Mouse (Mus musculus) brown adipose tissue, adult 24 weeks (tissue): Measurements from ENCODE around the gene Mtx3. TPM values are rescaled to one million over a fixed set of nuclear protein-coding genes. Genes with fewer than 3 reads are reported as not detected.

ENCODE experiments used
- H3K27ac ChIP-seq: fragments of 200-500 bp; replicated peaks from 2 replicates; pipeline ENCODE4 v1.5.1; 2012; ENCODE audit warnings: low read depth, mild to moderate bottlenecking, low read length
- H3K4me1 ChIP-seq: fragments of 200-500 bp; 2 replicates; pipeline ENCODE4 v1.6.1; 2012; ENCODE audit warnings: low read length, mixed read lengths; ENCODE audit not compliant: control insufficient read depth, insufficient read depth, insufficient read length
- H3K4me3 ChIP-seq: fragments of 200-500 bp; 2 replicates; pipeline ENCODE4 v1.5.1; 2012; ENCODE audit warnings: low read depth, mild to moderate bottlenecking, low read length, moderate library complexity; ENCODE audit not compliant: insufficient read depth
- polyA plus RNA-seq: library from polyadenylated mRNA; stranded (reverse); fragments of >200 nt; gene quantifications from 2 replicates; pipeline ENCODE4 v1.2.4, GENCODE M21; 2012; ENCODE audit not compliant: missing spikeins, insufficient read depth, insufficient read length

Gene Mtx3
- polyA plus RNA-seq, 1 experiment, result 19.6 TPM

DNA sequence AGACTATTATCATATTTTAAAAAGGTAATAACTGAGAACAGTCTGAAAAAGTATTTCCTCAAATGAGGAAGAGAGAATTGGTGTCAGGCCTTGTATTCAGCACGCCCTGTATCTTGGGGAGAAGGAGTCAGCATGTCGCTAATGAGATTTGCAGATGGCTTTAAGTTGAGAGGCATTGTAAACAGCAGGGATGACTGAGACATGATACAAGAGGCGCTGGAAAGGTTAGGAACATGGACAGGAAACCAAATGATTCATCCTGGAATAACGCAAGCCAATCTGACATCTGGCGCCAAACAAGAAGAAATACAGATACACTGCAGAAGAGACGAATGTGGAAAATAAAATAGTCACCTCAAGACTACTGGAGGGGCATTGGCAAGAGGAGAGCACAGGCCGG, 20.8 kb downstream of the Mtx3 start:
- Histone ChIP-seq H3K4me1 (peaks cover 3% of the 10 kb centered on the region; the same call in 1 of the 2 replicates), H3K27ac (no peak overlapping the region), H3K4me3 (no peak overlapping the region)

DNA sequence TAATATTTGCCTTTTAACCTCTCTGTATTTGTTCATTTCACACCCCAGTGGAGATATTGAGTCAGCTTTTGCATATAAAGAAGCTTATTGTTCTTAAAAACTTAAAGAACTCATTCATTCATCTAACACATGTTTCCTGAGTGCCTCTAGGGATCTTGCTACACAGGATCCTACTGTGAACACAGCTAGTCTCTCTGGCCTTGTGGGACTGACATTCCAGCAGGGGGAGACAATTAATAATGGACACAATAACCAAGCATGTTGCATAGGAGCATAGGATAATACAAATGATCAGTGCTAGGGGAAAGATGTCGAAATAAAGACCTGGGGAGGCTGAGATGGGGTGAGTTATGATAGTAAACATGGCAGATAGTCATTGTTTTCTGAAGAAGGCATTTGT, 22.1 kb downstream of the Mtx3 start:
- no peak overlapping the region for H3K27ac ChIP-seq
- peaks cover 3% of the 10 kb centered on the region; the same call in 1 of the 2 replicates for H3K4me1 ChIP-seq

GRCm38 (mm10) chr13:92879514-92879913, 35.0 kb downstream of the Mtx3 start:
- no peak overlapping the region for H3K27ac ChIP-seq
- H3K4me1 ChIP-seq, result no peaks in the 10 kb centered on the region
- no peak overlapping the region for H3K4me3 ChIP-seq

More for the DNA sequence above, 22.1 kb downstream of the Mtx3 start:
- H3K4me3 ChIP-seq, result no peak overlapping the region

DNA sequence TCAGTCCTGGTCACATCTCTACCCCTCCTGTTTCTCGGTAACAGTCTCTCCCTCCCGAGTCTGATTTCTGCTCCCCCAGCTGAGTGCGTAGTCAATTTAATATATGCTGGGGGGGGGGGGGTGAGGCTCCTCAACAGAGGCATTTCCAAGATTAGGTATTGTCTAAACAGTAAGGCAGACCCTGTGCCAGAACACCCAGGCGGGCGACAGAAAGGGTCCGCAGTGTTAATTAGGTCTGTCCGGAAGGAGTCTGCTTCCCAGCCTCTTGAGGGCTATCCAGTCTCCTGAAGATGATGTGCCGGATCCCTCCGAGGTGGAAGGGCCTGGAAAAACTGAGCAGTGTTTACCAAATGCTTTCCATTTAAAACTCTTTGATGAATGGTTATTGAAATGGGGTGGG, 35.4 kb downstream of the Mtx3 start:
- H3K4me3 ChIP-seq, result no peak overlapping the region
- no peak overlapping the region for H3K27ac ChIP-seq
- no peaks in the 10 kb centered on the region for H3K4me1 ChIP-seq

DNA sequence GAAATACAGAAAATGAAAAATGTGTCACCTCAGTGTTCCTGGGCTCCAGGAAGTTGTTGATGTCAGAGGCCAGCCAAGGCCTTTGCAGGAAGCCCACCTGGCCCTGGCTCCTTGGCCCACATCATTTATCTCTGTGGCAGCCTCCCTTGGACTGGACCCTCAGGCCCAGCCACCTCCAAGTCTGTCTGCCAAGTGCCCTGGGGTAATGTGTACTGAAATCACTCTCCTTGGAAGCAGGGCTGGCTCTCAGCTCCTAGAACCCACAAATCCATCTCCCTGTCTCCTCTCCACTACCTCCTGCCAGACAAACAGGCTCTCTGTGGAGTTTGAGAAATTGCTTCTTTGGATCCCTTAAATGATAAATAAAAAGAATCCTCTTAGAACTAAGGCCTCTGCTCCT, 36.0 kb downstream of the Mtx3 start:
- Histone ChIP-seq H3K4me3 (no peak overlapping the region), H3K27ac (no peak overlapping the region), H3K4me1 (no peaks in the 10 kb centered on the region)

- Histone ChIP-seq H3K4me3 (no peak overlapping the region), H3K27ac (no peak overlapping the region), H3K4me1 (no peaks in the 10 kb centered on the region)
These were observed 37.9 kb downstream of the Mtx3 start for GRCm38 (mm10) chr13:92882271-92882985.

GRCm38 (mm10) chr13:92882986-92883720, 38.6 kb downstream of the Mtx3 start:
- no peak overlapping the region for H3K4me3 ChIP-seq
- H3K27ac ChIP-seq, result no peak overlapping the region
- no peaks in the 10 kb centered on the region for H3K4me1 ChIP-seq

DNA sequence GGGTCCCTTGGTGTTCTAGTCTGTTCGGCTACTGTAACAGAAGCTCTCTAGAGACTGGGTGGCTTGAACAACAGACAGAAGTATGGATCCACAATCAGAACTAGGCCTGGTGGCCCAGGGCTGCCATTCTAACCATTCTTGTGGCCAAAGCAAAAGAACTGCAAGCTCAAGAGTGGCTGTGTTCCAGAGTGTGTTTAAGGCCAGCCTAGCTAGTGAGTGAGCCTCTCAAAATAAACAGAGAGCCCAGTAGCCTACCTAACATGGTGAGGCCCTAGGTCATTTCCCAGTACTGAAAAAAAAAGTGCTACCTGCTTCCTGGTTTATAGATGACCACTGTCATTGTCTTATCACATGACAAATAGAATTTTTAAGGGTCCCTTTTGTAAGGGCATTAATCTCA, 39.6 kb downstream of the Mtx3 start:
- Histone ChIP-seq H3K4me1 (no peaks in the 10 kb centered on the region), H3K27ac (no peak overlapping the region), H3K4me3 (no peak overlapping the region)

GRCm38 (mm10) chr13:92884930-92885329, 40.4 kb downstream of the Mtx3 start:
- Histone ChIP-seq H3K4me1 (no peaks in the 10 kb centered on the region), H3K4me3 (no peak overlapping the region), H3K27ac (no peak overlapping the region)

DNA sequence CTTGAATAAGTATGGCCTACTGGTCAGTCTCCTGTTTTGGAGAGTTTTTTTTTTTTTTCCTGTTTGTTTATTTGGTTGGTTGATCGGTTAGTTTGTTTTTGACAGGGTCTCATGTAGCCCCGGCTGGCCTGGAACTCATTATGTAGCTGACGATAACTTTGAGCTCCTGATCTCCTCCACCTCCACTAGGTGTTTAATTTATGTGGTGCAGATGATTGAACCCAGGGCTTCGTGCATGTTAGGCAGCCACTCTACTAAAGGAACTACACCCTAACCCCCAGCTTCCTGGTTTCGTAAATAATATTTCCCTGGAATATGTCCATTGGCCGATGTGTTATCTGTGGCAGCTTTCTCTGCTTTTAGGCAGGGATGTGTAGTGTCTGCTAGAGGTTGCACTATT, 54.5 kb downstream of the Mtx3 start:
- H3K27ac ChIP-seq, result no peak overlapping the region
- H3K4me3 ChIP-seq, result no peak overlapping the region
- H3K4me1 ChIP-seq, result no peaks in the 10 kb centered on the region

- H3K4me1 ChIP-seq, result peaks cover 3% of the 10 kb centered on the region; the same call in 1 of the 2 replicates
- no peak overlapping the region for H3K27ac ChIP-seq
- no peak overlapping the region for H3K4me3 ChIP-seq
These were observed 58.7 kb downstream of the Mtx3 start for GRCm38 (mm10) chr13:92903291-92903690.

GRCm38 (mm10) chr13:92905944-92906343, 61.4 kb downstream of the Mtx3 start:
- Histone ChIP-seq H3K4me1 (peaks cover 3% of the 10 kb centered on the region; the same call in 1 of the 2 replicates), H3K27ac (no peak overlapping the region), H3K4me3 (no peak overlapping the region)

DNA sequence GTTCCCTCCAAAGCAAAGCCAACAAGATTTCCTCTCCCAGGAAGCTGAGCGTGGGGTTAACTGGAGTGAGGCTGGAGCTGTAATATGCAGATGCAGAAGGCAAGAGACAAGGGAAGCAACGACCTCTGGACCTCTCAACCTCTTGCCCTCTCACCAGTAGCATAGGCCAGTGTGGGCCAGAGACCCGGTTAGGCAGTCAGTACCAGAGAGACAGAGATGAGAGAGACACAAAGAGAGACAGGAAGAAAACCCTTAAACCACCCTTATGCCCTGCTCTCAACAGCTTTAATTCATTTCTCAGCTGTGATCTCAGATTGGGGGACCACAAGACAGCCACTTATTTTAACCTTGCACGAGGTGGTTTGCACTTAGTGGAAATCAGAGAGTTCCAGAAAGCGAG, 62.8 kb downstream of the Mtx3 start:
- H3K4me1 ChIP-seq, result peaks cover 3% of the 10 kb centered on the region; the same call in 1 of the 2 replicates
- H3K27ac ChIP-seq, result no peak overlapping the region
- H3K4me3 ChIP-seq, result no peak overlapping the region
